Mouse (Mus musculus) liver, adult (tissue): ENCODE data around the gene Olfr815.
"Not testable (repeated sequence)": the region's sequence is repeated elsewhere in the genome, so short reads cannot be mapped to it uniquely, and the experiment has no call there.

ENCODE experiments used
- GATA4 ChIP-seq: IDR thresholded peaks from 2 replicates; pipeline ENCODE4 v1.6.1; 2014; ENCODE audit warnings: mild to moderate bottlenecking, low read length; ENCODE audit not compliant: insufficient replicate concordance

Gene Olfr815

DNA sequence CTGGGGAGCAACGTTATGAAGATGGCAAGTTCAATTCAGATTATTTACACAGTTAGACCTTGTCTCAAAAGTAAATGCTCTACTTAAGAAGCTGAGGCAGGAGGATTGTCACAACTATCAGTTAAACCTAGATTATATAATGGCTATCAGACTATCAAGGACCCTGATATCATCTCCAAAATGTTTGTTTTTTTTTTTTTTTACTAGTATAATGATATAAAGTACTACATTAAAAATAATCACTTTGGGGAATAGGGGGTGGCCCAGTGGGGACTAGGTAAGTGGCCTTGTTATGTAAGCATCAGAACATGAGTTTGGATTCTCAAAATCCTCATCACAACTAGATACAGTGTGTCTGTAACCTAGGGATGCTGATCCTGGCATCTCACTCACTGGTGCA, at the start of gene Olfr815:
Gene Olfr815, minus strand, starts transcription at position 101 of the 400 bp plus-strand sequence.
- TF ChIP-seq GATA4 = not testable (repeated sequence)

- no peak for TF ChIP-seq GATA4
These were observed 43.3 kb upstream of the Olfr815 start, which contains the start of gene Olfr818 for GRCm38 (mm10) chr10:129949000-129949399. Gene Olfr818, minus strand, starts transcription at chr10:129949100.

- TF ChIP-seq GATA4 = no peak
These were observed 9.8 kb upstream of the Olfr815 start, which contains the start of gene Olfr816 for GRCm38 (mm10) chr10:129915497-129915896. Gene Olfr816, minus strand, starts transcription at chr10:129915597.

GRCm38 (mm10) chr10:129885934-129886333, 19.7 kb downstream of the Olfr815 start:
- TF ChIP-seq GATA4 = no peak

- not testable (repeated sequence) for TF ChIP-seq GATA4
These were observed 25.9 kb downstream of the Olfr815 start, which contains the start of gene Olfr814 for GRCm38 (mm10) chr10:129879751-129880150. Gene Olfr814, minus strand, starts transcription at chr10:129879851.

GRCm38 (mm10) chr10:129855067-129855466, 50.6 kb downstream of the Olfr815 start, which contains the start of gene Olfr813:
Gene Olfr813, plus strand, starts transcription at chr10:129855367.
- no peak for TF ChIP-seq GATA4
